Mouse (Mus musculus) right cerebral cortex, postnatal 36 days (tissue): ENCODE measurements around the gene Ranbp10.

Experiments
- DNase-seq, 2 experiments: peaks; one replicate each; pipeline ENCODE4 v3.0.0; 2022; ENCODE audit warnings: low spot score in 2 of 2, mixed read lengths in 1 of 2

The Ranbp10 gene

DNA sequence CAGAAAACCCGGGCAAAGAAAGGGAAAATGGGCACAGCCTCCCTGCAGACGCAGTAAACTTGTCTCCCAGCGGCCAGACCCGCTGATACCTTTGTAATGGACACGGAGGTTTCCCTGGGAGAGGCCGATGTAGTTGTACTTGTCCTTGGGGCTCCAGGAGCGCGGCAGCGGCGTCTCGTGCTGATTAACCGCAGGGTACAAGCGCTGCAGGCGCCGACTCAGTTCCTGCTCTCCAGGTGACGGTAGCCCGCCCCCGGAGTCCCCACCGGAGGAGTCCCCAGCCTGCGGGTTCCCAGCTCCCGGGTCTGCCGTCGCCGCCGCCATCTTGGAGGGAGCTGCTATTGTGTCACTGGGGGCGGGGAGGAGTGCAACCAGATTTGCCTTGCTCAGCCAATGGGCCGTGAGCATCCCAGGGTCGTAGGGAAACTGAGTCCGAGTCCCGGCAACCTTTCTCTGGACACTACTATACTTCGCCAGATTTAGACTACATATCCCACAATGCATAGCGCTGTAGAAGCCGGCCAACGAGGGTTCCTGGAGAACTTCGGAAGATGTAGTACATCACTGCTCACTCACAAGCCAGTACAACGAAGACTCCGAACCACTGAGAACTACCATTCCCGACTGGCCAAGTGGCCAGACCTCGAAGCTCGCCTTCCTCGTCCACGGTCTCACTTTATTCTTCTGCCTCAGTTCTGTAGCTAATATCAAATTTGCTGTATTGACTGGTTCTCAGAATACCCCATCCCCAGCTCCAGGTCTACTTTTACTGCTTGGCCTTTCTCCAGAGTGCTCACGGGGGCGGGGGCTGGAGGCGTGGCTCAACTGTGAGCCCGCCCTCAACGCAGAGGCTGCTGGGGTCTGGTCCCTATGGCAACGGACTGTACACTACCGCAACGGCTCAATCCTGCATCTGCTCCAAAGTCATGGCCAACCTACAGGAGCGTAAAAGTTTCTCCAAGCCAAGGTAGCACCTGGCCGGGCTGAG is at the start of gene Ranbp10, which contains the start of gene Tsnaxip1:
Gene Ranbp10 (minus strand): TSS at position 490 of the 988 bp plus-strand sequence.
Gene Tsnaxip1 (plus strand): TSS at position 871 of the 988 bp plus-strand sequence.
- peak; percentile 98 to 99 for DNase-seq

DNA sequence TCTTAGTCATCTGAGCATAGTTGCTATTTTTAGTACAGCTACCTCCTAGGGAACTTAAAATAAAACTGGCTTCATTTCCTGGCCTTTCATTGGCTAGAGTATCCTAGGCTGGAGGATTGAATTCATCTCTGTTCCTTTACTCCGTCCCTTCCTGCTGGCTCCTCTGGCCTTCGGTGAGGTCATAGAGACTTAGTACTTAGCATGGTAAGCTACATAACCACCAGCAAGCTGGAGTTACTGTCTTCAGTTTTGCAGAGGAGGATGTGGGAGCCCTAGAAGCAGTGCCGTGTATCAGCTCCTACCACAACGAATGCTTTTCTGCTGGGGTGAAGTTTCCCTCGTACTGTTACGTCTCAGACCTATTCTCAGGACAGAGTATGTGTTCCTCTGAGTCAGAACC is 47.2 kb upstream of the Ranbp10 start:
- no peak for DNase-seq

DNA sequence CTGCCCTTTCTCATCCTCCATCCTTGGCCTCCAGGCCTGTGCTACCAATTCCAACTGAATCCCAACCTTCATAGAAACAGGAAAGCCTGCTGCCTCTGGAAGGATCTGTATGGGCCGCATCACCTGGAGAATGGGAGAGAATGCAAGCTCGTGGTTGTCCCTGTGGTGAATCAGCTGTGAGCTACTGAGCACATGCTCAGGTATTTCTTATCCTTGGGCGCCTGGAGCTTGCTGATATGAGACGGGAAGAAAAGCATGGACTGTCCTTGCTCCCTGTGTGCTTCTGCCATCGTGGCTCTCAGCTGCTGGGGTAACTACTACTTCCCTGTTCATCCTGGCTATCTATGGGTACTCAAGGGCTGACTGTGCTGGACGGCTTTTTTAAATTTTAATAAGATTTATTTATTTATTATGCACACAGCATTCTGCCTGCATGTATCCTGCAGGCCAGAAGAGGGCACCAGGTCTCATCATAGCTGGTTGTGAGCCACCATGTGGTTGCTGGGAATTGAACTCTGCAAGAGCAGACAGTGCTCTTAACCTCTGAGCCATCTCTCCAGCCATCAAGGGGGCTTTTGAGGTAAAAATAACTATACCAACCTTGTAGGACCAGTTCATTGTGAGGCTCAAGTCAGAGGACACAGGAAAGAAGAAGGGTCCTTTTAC is 39.3 kb upstream of the Ranbp10 start:
- DNase-seq: no peak

DNA sequence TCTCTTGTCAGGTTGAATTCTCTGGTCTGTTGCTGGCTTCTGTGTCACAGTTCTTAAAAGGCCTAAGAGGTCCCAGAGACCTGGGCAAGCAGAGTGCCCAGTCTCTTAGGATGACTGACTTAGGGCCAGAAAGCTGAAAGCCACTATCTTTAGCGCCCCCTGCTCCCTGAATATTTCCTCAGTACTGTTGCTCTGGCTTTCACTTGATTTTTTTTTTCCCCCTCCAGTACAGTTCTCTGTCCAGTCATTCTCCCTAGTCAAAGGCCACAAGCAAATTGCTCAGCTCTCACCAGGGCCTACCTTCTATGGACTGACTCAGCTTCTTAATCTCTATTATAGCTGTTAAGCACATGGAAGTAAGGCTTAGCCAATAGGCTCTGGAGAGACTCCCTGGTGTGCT is 34.8 kb upstream of the Ranbp10 start:
- DNase-seq: no peak

DNA sequence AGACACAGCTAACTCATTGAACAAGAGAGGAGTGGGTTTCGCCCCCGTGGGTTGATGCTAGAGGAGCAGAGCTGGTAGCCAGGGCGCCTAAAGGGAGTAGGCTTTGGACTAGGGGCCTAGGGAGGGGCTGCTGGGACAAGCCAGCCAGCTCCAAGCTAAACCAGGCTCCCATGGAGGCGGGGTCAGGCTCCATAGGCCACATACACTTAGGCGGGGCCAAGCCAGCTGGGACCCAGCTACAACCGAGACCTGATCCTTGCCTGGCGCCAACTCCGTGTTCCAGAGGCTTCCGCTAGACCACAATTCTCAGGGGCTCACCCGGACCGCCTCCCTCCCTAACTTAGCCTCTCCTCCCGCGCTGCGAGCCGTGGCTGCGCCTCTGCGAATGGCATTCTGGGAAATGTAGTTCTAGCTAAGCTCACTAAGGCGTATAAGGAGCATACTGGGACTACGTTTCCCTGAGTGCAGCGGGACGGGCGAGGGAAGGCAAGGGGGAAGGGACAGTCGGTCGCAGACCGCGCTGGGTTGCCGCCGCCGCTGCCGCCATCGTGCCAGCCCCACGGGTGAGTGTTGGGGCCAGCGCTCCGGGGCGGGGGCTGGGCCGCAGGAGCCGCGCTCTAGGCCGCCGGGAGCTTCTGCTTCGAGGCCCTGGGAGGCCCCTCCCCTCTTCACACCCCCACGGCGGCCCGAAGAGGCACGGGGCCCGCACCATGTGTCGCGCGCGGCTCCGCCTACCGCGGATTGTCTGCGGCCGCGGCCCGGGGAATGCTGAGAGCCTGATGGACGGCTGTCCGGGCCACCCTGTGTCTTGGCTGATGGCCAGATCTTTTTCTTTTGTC is 33.2 kb upstream of the Ranbp10 start, which contains the start of gene Nutf2:
Gene Nutf2 (plus strand): TSS at position 438 of the 839 bp plus-strand sequence.
- DNase-seq: peak; percentile 93 to 95

DNA sequence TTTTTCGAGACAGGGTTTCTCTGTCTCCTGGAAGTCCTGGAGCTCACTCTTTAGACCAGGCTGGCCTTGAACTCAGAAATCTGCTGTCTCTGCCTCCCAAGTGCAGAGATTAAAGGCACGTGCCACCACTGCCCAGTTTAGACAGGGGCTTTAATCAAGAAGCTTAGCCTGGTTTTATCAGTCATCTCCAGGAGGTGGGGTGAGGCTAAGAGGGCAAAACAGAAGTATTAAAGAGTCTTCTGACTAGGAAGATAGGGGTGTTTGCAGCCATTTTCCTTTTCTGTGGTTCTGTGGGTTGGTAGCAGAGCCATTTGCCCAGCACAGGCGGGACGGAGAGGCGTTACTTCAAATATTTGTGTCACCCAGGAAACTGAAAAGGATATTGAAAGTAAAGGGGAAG is 32.2 kb upstream of the Ranbp10 start:
- DNase-seq: no peak

DNA sequence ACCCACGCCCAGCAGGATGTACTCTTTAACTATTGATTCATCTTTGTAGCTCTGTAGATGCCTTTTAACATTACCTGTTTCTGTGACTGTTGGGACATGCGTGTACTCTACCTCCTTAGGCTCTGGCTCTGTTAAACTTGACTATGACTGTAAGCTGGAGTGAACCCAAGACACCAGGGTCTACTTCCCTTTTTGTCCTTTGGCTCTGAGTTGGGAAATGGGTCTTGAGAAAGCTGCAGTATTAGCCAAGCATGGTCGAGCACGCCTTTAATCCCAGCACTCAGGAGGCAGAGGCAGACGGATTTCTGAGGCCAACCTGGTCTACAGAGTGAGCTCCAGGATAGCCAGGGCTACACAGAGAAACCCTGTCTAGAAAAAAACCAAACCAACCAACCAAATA is 31.3 kb upstream of the Ranbp10 start:
- DNase-seq: no peak

DNA sequence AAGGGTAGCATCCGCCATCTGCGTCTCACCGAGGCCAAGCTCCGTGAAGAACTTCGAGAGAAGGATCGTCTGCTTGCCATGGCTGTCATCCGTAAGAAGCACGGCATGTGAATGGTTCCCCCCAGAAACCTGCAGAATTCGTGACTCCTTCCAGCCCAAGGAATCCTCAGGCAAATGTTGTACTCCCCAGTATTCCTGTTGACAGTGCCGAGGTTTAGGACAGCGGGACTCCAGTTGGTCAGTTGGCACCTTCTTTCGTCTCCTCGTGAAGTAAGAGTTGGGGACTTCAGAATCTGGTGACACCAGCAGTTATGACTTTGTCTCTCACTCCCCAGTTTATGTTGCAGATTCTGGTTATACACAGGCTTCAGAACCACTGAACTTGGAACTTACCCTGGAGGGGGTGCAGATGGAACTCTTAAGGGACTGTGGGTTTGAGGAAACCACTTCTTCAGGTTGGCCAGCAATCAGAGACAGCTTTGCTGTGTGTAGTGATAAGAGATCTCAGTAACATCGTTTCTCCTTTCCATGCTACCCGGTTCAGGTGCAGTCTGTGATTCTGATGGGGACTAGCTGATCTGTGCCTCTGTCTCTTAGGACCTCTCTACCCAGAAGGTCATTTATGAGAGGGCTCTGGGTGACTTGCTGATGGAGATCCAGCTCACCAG is 29.2 kb upstream of the Ranbp10 start:
- DNase-seq: no peak

DNA sequence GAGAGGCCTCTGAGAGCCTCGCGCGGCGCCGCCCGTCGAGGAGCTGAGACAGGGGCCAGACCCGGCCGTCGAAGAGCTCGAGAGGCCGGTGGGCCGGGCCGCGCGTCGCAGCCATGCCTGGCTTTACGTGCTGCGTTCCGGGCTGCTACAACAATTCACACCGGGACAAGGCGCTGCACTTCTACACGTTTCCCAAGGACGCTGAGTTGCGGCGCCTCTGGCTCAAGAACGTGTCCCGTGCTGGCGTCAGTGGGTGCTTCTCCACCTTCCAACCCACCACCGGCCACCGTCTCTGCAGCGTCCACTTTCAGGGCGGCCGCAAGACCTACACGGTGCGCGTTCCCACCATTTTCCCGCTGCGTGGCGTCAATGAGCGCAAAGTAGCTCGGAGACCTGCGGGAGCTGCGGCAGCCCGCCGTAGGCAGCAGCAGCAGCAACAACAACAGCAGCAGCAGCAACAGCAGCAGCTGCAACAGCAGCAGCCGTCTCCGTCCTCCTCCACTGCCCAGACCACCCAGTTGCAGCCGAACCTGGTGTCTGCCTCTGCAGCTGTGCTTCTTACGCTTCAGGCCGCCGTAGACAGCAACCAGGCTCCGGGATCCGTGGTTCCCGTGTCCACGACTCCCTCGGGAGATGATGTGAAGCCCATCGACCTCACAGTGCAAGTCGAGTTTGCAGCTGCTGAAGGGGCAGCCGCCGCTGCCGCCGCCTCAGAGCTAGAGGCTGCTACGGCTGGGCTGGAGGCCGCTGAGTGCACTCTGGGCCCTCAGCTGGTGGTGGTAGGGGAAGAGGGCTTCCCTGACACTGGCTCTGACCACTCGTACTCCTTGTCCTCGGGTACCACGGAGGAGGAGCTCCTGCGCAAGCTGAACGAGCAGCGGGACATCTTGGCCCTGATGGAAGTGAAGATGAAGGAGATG is 28.4 kb upstream of the Ranbp10 start:
- DNase-seq: peak; percentile 44 to 49

DNA sequence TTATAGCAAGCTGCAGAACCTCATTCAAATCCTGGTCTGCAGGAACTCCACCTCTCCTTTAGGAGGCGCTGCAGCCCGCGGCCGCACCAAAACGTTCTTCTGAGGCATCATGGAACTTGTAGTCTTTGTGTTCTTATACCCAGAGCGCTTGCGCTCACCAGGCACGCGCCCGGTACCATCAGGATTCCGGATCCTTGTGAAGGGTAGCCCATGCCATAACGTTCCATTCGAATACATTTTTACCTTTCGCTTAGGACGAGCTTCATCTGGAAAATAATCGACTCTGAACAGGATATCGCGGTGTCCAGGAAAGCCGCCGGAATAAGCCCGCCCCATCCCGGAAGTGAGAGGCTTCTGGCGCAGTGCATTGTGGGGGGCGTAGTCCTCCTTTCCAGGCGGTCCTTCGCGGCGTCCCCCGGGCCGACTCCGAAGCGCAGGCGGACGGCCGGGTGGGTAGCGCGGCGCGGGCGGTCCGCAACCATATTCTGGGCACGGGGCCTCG is 27.6 kb upstream of the Ranbp10 start, which contains the start of gene Thap11:
Gene Thap11 (plus strand): TSS at position 418 of the 502 bp plus-strand sequence.
- peak; percentile 84 to 88 for DNase-seq

DNA sequence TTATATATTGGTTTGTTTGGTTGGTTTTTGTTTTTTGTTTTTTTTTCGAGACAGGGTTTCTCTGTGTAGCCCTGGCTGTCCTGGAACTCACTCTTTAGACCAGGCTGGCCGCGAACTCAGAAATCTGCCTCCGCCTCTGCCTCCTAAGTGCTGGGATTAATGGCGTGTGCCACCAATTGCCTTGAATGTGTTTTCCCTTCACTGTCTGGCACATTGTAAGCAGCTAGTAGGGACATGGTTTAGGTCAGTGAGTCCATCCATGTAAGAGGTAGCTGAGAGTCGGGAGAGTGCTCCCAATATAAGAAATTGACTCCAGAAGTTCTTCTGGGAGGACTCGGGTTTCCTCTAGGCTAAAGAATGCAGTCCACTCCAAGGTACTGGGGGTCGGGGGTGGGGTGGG is 27.2 kb upstream of the Ranbp10 start:
- DNase-seq: no peak

DNA sequence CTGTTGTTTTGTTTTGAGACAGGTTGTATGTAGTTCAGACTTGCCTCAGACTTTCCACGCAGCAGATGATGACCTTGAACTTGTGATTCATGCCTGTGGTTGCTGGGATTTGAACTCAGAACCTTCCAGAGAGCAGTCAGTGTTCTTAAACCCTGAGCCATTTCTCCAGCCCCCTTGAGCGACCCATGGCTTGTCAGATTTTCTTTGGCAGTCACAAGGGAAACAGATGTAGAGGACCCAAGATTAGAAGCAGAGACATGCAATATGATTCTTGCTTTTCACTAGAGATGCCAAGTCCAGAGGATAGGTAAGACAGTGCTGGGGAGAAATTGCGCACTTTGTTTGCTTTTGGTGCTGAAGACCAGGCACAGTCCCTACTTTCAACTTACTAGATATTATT is 26.0 kb upstream of the Ranbp10 start, which contains the start of gene Cenpt:
Gene Cenpt (minus strand): TSS at position 101 of the 400 bp plus-strand sequence.
- DNase-seq: no peak

DNA sequence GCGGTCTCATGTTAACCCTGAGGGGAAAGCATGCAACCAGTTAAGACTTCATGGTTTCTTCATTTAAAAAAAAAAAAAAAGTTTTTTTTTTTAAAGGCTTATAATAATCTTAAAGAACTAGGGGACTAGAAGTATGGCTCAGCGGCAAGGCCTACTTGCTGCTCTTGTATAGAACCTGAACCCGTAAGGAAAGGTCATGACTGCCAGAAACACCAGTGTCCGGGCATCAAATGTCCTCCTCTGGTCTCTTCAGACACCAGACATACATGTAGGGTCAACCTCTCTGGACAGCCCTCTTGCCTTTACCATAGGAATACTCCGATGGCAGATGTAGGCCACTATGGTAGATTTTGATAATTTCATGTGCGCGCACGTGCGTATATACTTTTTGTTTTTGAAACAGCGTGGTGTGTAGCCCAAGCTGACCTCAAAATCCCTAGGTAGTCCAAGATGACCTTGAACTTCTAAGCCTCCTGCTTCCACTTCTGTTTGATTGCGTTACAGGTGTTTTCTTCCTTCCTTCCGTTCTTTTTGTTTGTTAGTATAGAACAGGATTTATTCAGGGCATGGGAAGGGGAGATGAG is 25.1 kb upstream of the Ranbp10 start:
- DNase-seq: no peak

DNA sequence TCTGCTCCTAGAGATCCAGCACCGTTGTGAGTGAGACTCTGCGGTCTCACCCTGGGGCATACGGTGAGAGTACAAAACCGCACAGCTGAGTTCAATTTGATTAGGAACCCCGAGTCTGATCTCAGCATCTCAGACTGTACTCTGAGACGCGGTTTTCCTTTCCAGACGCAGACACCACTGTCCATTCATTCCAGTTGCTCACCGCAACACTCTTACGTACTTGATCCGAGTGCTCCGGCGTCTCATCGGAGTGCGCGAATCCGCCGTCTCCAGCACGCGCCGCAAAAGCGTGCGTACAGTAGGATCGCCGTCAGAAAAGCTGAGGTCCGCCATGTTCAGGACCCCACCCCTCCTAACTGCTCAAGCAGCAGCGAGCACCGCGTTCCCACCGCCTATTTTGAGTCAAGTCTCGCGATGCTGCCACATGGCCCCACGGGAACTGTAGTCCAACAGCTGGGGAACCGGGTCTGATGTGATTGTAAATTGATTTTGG is 24.5 kb upstream of the Ranbp10 start:
- DNase-seq: peak; percentile 85 to 87

DNA sequence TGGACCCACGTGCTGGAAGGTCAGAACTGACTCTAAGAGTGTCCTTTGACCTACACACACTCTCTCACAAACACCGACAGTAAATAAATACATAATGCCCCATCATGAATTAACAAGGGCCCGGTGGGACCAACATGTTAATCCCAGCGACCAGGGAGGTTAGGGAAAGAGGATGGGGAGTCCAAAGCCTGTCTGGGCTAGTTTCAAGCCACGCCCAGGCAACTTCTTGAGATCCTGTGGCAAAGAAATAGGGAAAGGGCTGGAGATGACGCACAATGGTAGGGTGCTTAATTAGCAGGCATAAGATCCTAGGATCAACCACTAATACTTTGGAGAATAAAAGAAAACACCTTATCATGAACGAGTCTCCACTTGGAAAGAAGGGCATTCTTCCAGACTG is 23.5 kb upstream of the Ranbp10 start:
- DNase-seq: no peak

DNA sequence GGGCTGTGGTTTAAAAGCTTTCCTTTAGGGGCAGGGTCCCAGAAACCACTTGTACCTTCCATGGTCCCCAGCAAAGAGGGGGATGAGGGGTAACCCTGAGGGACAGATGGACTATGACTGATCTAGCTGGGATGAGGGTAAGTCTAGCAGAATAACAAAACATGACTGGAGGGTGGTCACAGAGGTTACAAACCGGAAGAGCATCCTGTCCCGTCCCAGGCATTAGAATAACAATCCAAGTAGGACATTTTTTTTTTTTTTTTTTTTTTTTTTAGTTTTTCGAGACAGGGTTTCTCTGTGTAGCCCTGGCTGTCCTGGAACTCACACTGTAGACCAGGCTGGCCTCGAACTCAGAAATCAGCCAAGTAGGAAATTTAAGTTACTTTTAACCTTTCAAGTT is 22.9 kb upstream of the Ranbp10 start:
- no peak for DNase-seq

DNA sequence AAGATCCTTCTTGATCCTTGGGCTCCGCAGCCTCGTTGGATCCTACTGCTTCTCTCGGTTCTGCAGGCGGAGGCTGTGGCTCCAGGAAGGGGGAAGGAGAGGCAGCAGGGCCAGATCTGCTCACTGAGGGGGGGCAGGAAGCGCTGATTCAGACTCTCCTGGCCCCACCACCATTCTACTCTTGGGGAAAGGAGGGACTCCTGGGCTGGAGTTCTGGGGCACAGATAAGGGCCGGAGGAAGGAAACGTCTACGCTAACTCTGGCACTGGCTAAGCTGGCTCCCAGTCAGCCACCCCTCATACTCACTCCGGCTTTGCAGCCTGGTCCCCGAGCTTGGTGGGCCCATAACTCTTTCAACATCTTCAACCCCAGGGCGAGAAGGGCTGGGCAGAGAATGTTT is 19.5 kb upstream of the Ranbp10 start:
- no peak for DNase-seq

DNA sequence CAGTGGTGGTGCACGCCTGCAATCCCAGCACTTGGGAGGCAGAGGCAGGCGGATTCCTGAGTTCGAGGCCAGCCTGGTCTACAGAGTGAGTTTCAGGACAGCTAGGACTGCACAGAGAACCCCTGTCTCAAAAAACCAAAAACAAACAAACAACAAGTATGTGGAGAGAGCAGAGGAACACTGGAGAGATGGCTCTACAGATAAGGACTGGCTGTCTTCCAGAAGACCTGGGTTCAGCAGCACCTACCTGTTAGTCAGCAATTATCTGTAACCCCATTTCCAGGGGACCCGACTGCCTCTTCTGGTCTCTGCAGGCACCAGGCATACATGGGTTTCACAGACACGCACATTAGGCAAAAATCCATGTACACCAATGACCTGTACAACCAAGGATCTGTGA is 12.1 kb upstream of the Ranbp10 start:
- no peak for DNase-seq

DNA sequence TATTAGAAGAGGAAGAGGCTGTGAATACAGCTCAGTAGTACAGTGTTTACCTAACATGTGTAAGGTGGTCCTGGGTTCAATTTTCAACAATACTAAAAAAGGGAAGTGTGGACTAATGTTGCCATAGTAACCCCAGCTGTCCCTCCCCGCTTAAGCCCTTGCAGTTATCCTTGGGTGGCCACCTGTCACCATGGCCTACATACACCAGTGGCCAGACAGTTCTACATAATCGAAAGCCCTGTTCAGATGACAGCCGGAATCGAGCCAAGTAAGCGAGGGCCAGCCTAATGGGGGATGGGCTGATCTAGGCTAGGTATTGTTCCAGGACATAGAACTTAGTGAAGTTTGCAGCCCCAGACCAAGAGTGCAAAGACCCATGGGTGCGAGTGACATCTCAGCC is 9.8 kb upstream of the Ranbp10 start:
- DNase-seq: no peak
